Mouse (Mus musculus) skeletal muscle tissue, adult 2 months (tissue): Measurements from ENCODE around the gene Immt.
"Not testable (repeated sequence)": the region's sequence is repeated elsewhere in the genome, so short reads cannot be mapped to it uniquely, and the experiment has no call there.

ENCODE experiments used
- DNase-seq: peaks from one replicate; pipeline ENCODE4 v3.0.0-alpha.2; 2012; ENCODE audit warnings: low read depth, low spot score

The Immt gene

DNA sequence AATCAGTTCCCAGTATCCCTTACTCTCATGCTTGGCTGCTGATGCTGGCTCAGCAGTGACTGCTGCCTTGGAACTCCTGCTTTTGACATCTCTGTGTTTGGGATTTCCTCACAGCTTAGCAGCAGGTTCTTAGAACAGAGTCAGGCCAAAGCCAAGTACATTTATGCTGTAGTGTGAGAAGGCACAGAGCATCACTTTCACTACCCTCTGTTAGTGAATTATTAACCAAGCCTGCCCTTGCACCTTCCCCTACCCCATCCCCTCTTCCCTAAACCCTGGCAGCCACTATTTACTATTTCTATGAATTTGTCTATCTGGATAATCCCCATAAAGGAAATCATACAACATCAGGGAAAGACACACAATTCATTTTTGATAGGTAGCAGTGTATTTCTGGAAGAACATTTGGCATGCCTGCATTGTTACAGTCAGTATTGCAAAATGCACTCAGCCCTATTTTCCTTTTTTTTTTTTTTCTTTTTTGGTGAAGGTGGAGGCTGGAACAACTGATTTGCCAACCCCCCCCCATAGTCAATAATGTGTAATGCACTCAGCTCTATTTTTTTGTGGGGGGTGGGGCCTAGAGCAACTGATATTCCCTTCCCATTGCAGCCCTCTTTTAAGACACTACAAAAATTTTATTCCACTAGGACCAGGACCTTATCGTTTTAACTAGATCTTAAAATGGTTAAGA lies 9.6 kb downstream of the Immt start:
- DNase-seq, result no peak

DNA sequence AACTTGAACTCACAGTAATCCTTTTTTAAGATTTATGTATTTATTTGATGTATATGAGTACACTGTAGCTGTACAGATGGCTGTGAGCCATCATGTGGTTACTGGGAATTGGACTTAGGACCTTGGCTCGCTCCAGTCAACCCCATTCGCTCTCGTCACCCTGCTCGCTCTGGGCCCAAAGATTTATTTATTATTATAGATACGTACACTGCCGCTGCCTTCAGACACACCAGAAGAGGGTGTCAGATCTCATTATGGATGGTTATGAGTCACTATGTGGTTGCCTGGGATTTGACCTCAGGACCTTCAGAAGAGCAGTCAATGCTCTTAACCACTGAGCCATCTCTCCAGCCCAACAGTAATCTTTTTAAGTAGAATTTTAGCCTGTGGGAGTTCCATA lies 15.8 kb downstream of the Immt start:
- DNase-seq, result not testable (repeated sequence)

DNA sequence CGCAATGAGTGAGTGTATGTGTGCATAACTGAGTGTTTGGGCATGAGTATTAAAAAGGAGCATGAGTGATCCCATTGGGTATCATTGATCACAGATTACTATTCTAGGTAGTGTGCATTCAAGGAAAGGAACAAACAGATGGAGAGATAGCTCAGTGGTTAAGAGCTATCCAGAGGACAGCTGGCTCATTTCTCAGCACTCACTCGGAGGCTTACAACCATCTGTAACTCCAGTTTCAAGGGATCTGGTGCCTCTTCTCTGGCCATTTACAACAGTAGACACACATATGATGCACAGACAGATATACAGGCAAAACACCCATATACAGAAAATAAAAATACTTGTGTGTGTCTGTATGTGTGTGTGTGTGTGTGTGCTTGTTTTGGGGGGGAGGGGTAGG lies 36.6 kb downstream of the Immt start:
- DNase-seq, result no peak

DNA sequence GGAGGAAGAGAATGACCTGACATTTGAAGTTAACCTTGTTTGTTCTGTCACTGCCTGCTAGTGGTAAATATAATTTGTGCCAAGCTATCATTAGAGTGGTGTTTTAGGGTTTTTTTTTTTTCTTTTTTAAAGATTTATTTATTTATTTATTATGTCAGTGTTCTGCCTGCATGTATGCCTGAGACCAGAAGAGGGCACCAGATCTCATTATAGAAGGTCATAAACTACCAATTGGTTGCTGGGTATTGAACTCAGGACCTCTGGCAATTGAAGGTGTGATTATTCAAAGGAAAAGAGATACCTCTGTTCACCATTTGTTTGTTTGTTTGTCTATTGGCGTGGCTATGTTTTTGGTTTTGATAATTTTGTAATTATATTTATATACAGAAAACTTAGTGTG lies 37.7 kb downstream of the Immt start:
- no peak for DNase-seq

DNA sequence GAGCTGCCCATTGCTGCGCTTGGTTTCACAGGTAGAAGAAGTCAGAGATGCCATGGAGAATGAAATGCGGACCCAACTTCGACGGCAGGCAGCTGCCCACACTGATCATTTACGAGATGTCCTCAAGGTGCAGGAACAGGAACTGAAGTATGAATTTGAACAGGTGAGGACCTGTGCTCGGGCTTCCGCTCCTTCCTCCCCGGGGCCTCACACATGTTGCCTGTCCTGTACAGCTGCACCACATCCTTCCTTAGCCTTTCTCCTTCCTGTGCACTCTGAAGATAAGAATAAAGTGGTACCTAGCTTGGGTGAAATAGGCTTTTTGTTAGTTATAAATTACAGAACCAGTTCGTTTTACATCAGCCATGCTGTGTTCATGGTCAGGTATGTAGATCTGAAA lies 40.3 kb downstream of the Immt start:
- DNase-seq, result no peak

DNA sequence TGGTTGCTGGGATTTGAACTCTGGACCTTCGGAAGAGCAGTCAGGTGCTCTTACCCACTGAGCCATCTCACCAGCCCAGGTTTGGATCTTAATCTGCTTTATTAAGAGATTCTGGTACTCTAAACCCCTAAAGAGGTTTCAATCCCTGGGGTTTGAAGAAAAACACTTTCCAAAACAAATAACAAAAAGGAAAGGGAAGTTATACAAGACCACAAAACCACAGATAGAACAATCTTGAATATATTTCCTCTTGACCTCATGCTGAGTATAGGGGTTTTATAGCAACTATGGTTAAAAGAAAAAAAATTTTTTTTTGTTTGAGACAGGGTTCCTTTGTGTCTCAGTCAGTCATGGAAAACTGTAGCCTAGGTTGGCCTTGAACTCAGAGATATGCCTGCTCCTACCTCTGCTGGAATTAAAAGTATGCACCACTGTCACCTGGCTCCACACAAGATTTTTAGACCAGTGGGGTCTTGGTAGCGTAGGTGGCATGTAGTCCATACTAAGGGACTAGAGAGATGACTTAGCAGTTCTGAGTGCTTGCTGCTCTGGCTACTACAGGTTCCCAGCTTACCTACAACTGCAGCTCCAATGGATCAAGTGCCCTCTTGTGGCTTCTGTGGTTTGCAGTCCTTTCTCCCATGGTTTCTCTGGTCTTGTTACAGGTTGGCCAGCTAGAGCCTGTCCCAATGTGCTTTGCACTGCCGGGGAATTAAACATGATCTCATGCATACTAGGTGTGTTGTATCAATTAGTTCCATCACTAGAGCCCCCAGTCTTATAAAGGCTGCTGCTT lies 47.0 kb downstream of the Immt start:
- DNase-seq, result no peak

DNA sequence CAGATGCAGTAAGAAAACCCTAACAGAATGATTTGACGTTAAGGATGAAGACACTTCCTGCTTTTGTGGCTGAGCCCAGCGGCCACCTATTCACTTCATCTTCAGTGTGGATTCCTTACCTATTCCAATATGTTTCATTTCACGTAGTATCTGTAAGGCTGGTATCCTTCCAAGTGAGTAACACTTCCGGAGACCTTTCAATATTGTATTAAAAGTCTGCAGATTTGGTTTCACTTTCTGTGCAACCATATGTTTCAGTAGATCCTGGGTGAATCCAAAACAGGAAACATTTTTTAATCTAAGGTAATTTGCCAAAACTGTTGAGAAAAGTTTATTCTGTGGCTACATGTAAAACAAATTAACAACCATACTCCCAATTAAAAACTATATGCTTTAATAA lies 62.1 kb downstream of the Immt start:
- no peak for DNase-seq

DNA sequence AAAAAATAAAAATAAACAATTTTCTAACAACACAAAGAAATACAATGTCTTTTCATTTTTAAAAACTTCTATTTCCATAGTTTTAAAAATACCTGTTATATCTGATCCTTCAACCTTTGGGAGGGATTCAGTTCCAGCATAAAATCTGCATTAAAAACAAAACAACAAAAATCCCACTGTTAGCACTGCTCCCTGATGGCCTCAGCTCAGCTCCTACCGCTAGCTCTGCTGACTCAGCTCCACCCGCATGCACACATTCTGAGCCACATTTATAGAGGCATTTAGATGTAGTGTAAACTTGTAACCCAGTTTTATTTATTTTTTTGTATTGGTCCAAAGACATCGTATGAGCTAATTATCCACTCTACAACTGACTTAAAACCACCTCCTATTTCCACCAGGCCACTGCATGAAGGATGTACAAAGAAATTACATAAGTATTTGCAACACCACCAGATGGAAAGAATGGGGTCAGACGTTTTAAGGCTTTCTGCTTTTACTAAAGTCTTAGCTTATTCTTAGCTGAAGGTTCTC lies 76.6 kb downstream of the Immt start:
- no peak for DNase-seq

DNA sequence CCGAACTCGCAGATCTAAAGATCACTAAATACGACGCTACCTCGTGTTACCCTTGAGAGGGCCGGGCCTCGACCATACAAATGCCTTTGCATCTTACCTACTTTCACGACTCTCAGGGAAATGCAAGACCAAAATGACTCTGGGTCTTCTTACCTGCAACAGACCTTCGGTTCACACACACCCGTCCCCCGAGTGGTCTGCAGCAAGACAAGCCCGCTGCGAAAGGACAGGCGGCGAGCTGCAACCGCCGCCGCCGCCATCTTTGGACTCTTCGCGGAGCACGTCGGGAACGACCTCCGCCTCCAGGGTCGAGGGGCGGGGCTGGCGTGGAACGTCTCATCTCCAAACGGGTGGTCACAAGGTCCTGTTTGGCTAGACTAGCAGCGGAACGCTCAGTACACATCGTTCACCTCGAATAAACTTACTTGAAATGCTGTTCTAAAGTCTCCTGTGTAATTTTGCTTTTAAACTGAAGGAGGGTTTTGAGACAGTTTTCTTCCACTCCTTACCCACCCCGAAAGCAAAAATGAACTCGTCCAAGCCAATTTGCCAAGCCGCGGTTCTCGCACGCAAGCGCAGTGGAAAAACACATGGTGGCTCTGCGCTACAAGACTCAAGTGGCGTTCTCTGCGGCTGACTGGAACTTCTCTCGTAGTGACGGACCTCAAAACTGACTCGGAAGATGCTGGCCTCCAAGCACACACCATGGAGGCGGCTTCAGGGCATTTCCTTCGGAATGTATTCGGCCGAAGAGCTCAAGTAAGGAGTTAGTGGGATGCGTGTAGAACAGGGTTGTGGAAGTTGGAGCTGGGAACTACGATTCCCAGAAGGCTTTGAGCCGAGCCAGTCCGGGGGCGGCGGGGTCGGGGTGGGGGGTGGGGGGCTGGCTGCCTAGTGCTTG lies 77.6 kb downstream of the Immt start, which contains the start of the genes Ptcd3 and Polr1a:
TSS of gene Ptcd3 (minus strand) at position 270 of the 901 bp plus-strand sequence.
TSS of gene Polr1a (plus strand) at position 573 of the 901 bp plus-strand sequence.
- DNase-seq, result peak; percentile 81

DNA sequence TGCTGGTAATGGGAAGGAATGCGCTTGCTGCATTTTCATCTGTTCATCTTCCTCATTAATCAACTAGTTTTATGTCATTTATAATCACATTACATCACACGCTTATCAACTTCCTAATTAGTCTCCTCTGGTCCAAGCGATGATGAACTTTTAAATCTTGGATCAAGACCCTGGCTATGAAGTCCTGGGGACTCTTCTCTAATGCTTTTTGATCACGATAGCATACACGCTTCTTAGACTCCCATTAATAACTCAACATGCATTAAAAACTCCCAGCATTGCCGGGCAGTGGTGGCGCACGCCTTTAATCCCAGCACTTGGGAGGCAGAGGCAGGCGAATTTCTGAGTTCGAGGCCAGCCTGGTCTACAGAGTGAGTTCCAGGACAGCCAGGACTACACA lies 78.3 kb downstream of the Immt start:
- DNase-seq, result no peak

DNA sequence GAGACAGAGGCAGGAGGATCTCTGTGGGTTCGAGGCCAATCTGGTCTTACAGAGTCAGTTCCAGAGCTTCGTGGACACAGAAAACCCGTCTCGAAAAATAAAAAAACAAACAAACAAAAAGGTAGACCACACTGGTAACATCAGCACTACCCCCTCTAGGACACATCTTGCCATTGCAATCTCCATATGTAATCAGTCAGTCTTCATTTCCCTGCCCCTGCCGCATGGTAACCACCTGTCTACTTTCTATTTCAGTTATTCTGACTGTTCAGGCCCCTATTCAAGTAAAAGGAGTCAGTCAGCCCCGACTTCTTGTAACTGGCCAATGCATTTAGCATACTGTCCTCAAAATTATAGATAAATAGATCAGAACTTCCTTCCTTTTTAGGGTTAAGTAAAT lies 78.7 kb downstream of the Immt start:
- no peak for DNase-seq

DNA sequence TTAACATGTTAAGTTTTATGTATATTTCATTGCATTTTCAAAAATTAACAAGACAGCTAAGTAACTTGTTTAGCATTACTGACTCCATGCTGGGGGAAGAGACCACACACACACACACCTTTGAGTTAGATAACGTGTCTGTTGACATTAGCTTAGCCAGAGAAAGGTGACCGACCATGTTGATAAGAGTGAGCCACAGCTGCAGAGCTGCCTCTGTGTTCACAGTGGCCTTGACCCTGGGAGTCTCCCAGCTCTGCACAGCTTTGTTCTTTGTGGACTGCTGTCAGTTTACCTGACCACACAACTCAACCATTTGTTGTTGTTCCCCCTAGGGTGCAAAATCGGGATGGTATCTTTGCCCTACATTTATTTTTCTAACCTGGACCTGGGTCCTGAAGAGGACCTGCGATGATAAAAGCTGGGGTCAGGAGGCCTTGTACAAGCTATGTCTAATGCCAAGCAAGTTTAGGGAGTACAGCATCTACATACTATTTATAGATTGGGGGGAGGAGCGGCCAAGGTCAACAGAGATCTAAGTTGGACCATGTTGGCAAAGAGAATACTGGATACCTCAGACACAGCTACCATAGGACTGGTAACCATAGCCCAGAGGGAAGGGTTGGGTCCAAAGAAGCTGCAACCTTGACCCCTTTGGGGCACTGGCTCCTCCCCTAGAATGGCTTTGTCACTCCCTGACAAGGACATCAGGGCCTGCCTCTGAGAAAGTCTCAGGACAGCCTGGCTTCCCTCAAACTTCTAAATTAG lies 80.7 kb downstream of the Immt start:
- DNase-seq, result peak; percentile 38

DNA sequence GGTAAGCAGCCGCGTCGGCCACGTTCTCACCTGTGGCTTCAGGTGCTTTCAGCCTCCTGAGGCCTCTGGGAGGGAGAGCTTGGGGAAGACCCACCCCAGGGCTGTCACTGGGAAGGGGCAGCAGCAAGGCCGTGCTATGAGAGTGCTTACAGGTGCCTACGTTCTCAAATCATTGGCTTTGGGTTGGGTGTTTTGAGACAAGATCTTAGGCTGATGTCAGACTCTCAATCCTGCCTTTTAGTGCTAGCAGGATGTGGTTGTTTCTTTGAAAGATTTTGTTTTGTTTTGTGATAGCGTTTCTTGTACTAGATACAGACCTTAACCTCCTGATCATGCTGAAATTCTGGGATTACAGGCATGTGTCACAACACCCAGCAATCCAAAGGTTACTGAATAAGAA lies 89.6 kb downstream of the Immt start:
- no peak for DNase-seq

DNA sequence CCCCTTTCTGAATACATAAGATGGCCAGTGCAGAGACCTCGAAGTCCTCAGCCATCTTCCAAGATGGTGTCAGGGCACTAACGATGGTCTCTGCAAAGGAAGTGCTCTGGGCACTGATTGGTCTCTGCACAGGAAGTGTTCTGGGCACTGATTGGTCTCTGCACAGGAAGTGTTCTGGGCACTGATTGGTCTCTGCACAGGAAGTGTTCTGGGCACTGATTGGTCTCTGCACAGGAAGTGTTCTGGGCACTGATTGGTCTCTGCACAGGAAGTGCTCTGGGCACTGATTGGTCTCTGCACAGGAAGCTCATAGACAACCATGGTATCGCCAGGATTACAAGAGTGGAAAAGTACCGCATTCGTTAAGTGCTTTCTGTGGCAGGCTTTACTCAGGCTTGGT lies 94.1 kb downstream of the Immt start:
- not testable (repeated sequence) for DNase-seq
